Mouse (Mus musculus): ENCODE measurements around the gene Colec11.

DNA sequence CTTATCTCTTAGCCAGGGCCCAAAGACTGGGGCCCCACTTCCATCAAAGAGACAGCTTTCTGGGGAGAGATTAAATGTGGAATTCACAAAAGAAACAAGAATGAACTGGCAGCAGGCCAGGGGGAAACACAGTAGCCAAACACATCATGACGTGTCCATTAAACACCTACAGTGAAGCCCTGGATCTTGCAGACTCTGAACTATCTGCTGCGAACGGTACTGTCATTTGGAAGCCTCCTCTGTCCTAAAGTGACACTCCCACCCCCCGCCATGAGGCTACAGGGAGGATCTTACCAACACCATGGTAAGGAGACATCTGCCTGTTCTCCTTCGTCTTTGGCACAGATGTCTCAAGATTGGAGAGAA lies 1.0 kb downstream of the Colec11 start:
- TF ChIP-seq CTCF (IDR thresholded peaks at IDR 0.05; ENCODE audit: control insufficient read depth, insufficient read depth, low read length) (no peak), POLR2A (IDR thresholded peaks at IDR 0.05; ENCODE audit: borderline replicate concordance, control insufficient read depth, low read depth, low read length) (no peak)

Data from bone marrow, adult 2 months (tissue).